Mouse (Mus musculus) adrenal gland, adult (tissue): Measurements from ENCODE around the gene Fsd1l.
A peak's percentile ranks its signal among the peaks of the same experiment; 100 is the strongest.

Experiments
- DNase-seq, 2 experiments: peaks; one replicate each; pipeline ENCODE4 v3.0.0; 2022 to 2023; ENCODE audit warnings: low spot score in 1 of 2; ENCODE audit not compliant: inconsistent age in 2 of 2

Fsd1l gene

DNA sequence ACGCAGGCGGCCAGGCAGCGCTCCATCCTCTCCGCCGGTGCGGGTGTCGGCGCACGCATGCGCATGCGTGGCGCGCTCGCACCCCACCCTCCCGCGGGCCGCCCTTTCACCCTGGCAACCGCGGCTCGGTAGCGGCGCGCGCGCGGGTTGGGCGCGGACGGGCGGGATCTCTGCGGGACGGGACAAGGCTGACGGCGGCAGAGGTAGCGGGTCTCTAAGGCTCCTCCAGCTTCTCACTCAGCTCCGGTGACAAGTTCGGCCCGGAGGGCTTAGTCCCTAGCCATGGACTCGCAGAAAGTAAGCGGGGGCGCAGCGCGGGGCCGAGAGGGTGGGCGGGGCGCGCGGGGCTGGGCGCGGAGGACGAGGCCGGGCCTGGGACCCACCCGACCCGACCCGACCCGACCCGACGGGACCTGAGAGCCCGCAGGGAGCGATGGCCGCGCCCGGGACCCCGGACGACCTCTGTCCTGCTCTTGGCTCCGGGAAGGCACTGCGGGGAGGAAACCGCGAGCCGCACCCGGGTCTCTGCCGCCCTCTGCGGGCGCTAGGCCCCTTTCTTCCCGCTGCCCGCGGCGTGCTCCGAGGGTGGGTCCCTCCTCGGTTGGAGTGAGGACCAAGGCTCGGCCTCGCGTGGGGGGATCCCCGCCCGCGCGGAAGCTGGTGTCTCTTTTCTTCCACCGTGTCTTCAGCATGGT lies at the start of gene Fsd1l:
TSS of gene Fsd1l (plus strand) at position 156 of the 695 bp plus-strand sequence.
- DNase-seq = peak; percentile 81 to 92

- no peak for DNase-seq
Measured at GRCm38 (mm10) chr4:53587676-53588075, 43.6 kb upstream of the Fsd1l start.

DNA sequence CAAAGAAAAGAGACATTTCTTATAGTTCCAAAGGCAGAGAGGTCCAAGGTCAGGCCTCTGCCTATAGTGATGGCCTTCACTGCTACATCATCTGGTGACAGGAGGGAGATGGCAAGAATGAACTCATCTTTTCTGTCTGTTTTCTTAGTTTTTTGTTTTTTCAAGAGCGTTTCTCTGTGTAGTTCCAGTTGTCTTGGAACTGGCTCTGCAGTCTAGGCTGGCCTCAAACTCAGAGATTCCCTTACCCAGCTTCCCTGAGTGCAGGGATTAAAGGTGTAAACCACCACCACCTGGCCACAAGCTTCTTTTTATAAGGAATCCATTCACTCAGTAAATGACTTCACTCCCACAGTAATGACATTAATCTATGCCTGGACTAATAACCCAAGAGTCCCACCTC lies 42.3 kb upstream of the Fsd1l start:
- DNase-seq = no peak

GRCm38 (mm10) chr4:53589466-53589865 lies 41.8 kb upstream of the Fsd1l start:
- DNase-seq = no peak

- no peak for DNase-seq
Measured at GRCm38 (mm10) chr4:53590163-53590562, 41.1 kb upstream of the Fsd1l start.

DNA sequence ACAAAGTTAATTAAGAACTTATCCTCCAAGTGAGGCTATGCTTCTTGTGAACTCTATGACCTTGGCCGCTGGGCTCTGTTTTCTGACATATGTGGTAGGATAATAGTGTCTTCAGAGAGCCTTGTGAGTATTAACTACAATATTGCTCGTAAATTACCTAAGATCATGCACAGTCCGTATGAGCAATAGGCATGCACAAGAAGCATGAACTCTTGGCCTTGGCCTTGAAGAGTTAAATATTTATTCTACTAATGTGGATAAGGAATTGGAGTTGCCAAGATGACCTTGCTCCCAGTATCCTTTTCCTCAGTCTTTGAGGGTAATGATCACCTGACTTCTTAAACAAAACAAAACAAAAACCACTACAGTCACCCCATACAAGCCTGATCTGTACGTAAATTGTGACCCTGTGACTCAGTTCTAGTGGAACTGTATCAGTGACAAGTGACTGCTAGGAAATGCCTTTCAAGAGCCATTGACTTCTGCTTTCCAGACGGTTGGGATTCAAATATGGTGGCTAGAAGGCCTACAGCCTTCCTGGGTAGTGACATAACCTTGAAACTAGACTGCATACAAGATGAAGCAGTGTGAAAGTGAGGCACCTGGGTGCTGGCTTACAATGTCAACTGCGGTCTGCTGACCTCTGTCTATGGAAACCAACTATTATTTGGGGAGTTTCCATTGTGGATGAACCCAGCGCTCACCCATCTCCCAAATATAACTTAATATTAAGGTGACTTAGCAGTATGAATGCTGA lies 40.4 kb upstream of the Fsd1l start:
- peak in 1 of 2 experiments; percentile 69 for DNase-seq

DNA sequence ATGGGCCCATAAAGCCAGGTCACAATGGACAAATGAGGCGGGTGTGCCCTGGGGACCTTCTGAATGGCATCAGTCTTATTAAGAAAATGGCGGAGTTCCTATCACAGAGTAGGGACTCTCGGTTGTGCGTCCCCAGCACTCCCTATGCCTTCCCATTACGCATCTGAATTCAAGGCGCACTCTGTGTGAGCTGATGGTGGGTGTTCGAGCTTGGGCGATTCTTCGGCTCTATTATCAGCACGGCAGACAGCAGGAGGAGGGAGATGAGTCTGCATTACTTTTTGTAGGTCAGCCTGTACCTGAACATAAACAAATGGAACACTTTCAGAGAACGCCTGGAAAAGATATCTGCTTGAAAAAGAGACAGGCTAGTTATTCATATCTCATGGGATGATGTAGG lies 39.7 kb upstream of the Fsd1l start:
- no peak for DNase-seq

GRCm38 (mm10) chr4:53591941-53592340 lies 39.3 kb upstream of the Fsd1l start:
- DNase-seq = peak in 1 of 2 experiments; percentile 55

- peak; percentile 40 to 71 for DNase-seq
Measured at GRCm38 (mm10) chr4:53592386-53592785, 38.9 kb upstream of the Fsd1l start.

- peak; percentile 60 to 88 for DNase-seq
Measured at GRCm38 (mm10) chr4:53594204-53594603, 37.1 kb upstream of the Fsd1l start.

- no peak for DNase-seq
Measured at GRCm38 (mm10) chr4:53595246-53596062, 35.8 kb upstream of the Fsd1l start.

GRCm38 (mm10) chr4:53596063-53596895 lies 35.0 kb upstream of the Fsd1l start:
- no peak for DNase-seq

GRCm38 (mm10) chr4:53600462-53600861 lies 30.8 kb upstream of the Fsd1l start:
- no peak for DNase-seq

DNA sequence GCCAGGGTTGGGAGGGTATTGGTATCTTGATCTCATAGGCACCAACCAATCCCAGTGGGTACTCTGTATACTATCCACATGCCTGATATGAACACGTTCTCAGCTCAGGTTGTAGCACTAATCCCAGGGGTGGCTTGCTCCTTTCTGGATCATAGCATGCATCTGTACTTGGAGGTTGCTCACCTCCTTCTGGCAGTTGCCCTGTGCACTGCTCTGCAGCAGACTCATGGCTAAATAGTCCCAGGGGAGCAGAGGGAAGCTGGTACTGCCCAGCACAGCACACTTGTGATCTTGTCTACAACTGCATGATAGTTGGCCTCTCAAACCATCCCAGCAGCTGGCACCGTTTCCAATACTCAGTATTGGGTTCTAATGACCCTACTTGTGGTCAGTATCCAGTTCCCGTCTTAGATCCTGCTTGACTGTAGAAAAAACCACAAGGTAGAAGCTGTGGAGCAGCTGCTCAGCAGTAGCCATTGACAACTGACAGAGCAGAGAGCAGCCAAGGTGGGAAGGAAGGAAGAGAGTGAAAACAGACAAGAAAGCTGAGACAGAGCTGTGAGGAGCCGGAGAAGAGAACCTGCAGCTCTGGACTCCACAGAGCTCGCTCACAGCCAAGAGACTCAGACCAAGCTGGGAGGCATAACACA lies 16.6 kb upstream of the Fsd1l start:
- DNase-seq = no peak

GRCm38 (mm10) chr4:53617968-53618367 lies 13.3 kb upstream of the Fsd1l start:
- no peak for DNase-seq

DNA sequence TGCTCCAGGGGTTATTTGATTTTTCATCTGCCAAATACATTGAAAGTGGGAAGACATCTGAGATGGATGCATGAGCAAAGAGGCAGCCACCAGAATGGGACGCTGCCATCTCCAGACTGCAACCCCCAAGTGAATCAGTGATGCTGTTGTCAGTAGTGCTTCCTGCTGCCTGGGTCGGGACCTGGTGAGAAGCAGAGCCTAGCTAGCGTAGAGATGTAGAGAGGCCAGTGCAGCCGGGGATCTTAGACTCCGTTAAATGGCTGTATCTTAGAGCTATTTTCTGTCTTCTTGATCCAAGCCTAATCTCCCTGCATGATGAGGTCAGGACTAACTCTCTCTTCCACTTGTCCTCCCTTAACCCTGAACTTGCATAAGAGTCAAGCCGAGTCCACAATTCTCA lies 11.2 kb upstream of the Fsd1l start:
- DNase-seq = no peak

DNA sequence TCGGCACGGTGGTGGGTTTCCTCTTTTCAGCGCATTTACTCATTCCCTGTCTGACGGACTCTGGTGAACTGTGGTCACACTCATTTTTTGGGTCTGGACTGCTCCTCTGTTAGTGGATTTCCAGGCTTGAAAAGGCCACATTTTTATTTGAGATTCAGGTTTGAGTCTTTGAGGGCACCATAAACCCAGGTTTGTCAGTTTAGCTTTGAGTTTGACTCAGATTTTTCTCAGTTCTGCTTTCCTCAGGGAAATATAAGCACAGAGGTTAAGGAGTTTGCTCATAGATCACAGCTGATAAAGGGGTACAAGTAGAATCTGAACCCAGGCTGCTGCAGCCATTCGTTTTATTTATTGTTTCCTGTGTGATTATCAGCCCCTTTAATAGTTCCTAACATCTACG lies 10.2 kb upstream of the Fsd1l start:
- DNase-seq = no peak

DNA sequence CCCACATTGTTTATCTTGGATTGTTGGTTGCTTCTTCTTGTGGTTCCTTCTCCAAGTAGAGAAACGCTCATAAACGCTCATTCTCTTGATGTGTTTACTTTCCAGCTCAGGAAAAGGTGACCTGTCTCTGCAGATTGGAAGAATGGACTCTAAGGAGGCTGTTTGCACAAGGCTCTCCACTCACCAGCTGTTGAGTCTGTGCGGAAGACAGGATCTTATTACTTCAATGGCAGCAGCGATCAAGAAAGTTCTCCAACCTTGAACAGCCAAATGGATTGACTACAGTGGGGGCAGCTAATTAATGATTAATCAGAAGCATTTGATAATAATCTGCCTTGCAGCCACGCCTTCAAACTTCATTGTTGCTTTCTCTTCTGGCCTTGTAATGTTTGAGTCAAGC lies 9.8 kb upstream of the Fsd1l start:
- DNase-seq = no peak

DNA sequence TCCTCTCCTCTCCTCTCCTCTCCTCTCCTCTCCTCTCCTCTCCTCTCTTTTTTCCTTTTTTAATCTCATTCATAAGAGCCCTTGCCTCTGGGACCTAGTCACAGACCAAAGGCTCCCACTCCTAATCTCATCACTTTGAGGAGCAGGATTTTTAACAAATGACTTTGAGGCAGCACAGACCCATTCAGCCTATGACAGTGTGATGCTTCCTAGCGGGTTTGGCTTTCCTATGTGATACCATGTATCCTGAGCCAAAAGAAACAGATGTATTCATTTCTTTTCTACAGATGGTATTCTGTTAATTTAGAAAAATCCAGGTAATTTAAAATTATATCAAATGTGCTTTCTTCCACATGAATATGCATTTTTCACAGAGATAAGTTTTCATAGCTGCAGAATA lies 7.6 kb upstream of the Fsd1l start:
- DNase-seq = no peak

- DNase-seq = peak; percentile 36 to 54
Measured at GRCm38 (mm10) chr4:53624816-53625215, 6.5 kb upstream of the Fsd1l start.
